In the genomic region with DNA sequence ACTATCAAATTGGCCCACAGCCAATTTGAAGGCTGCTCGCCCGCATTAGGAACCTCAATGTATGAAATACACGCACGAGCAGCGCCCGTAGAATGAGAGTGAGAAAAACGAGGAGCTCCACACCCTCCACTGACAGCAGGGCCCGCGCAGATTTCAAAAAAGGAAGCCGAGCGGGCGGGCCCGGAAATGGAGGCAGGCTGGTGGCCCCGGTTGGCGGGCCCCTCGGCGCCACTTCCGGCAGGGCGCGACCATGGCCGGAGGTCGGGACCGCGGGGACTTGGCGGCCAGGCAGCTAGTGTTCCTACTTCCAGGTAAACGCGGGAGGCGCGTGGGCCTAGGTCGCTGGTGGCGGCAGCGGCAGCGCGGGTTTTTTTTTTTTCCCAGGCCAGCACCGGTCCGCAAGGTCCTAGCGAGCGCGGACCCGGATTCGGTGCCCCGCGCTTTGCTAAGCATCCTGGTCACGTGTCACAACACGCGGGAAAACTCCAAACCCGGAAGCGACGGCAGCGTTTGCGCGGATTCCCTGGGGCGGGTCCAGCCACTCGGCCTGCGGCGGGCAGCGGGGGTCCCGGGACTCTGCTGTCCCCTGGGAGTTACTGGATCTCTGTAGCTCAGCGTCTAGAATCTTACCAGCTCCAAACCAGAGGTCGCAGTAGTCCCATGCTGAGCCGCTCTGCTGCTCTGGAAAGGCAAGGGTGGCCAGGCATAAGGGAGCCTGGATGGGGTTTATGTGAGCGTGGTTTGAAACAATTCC, we compare ENCODE assay signal across 7 mouse cellular contexts. TPM values are rescaled to one million over a fixed set of nuclear protein-coding genes. Genes with fewer than 3 reads are reported as not detected.
DNase-seq lines count a peak whose midpoint lies in the region; ATAC-seq lines count a peak whose summit lies in the region.

No protein-coding gene starts in this region.

- no peaks in the 10 kb centered on the region for H3K9me3 ChIP-seq in embryonic facial prominence, embryonic 10.5 days
- no peaks in the 10 kb centered on the region for H3K9me3 ChIP-seq in limb, embryonic 11.5 days (ENCODE audit: control insufficient read depth, low read length)
- H3K9me3 ChIP-seq in midbrain, embryonic 14.5 days (ENCODE audit: control insufficient read depth, low read length) = no peaks in the 10 kb centered on the region

- under 1% methylated on average over 62 of the region's 62 CpGs for WGBS in embryonic facial prominence, embryonic 10.5 days
- WGBS in limb, embryonic 11.5 days = under 1% methylated on average over 62 of the region's 62 CpGs
- WGBS in midbrain, embryonic 14.5 days = under 1% methylated on average over 62 of the region's 62 CpGs

- peaks cover 43% of the 10 kb centered on the region for H3K4me1 ChIP-seq in embryonic facial prominence, embryonic 10.5 days
- peaks cover 2% of the 10 kb centered on the region; the same call in 1 of the 2 replicates for H3K4me1 ChIP-seq in limb, embryonic 11.5 days (ENCODE audit: control insufficient read depth, insufficient read depth, low read length)
- peaks cover 8% of the 10 kb centered on the region; the same call in 1 of the 2 replicates for H3K4me1 ChIP-seq in midbrain, embryonic 14.5 days (ENCODE audit: control insufficient read depth, insufficient read depth, low read length)

- peak overlapping the region; percentile 96 for H3K27ac ChIP-seq in embryonic facial prominence, embryonic 10.5 days (replicated peaks)
- H3K27ac ChIP-seq in limb, embryonic 11.5 days (replicated peaks; ENCODE audit: low read depth, low read length) = peak overlapping the region; percentile 59; the same call in 1 of the 2 replicates
- peak overlapping the region; percentile 79 for H3K27ac ChIP-seq in midbrain, embryonic 14.5 days (replicated peaks; ENCODE audit: low read depth, low read length)

- ATAC-seq in limb, embryonic 11.5 days (ENCODE audit: insufficient number of reproducible peaks, low FRiP score, low TSS enrichment, low read depth) = peak; percentile 77
- ATAC-seq in midbrain, embryonic 14.5 days (ENCODE audit: low FRiP score, low TSS enrichment) = peak; percentile 87

- peak; percentile 91 for DNase-seq in adrenal gland, postnatal 10 days
- DNase-seq in embryonic facial prominence, embryonic 10.5 days (ENCODE audit: low spot score) = peak; percentile 90
- peak; percentile 99 for DNase-seq in heart, adult 11 months
- peak; percentile 89 for DNase-seq in kidney, adult 18-20 months
- peak; percentile 92 for DNase-seq in limb, embryonic 11.5 days (ENCODE audit: low spot score)
- DNase-seq in midbrain, embryonic 14.5 days = peak; percentile 92
- DNase-seq in spleen, adult 18-20 months = peak; percentile 67 to 81

- no peaks in the 10 kb centered on the region for H3K27me3 ChIP-seq in embryonic facial prominence, embryonic 10.5 days (replicated peaks; ENCODE audit: low read depth, poor library complexity, severe bottlenecking)
- H3K27me3 ChIP-seq in limb, embryonic 11.5 days (ENCODE audit: control insufficient read depth, insufficient read depth, low read length) = no peaks in the 10 kb centered on the region
- H3K27me3 ChIP-seq in midbrain, embryonic 14.5 days (ENCODE audit: control insufficient read depth, insufficient read depth, low read length) = no peaks in the 10 kb centered on the region

- peak overlapping the region; percentile 77 for H3K4me3 ChIP-seq in embryonic facial prominence, embryonic 10.5 days
- peak overlapping the region; percentile 67 for H3K4me3 ChIP-seq in limb, embryonic 11.5 days (ENCODE audit: low read depth, low read length)
- H3K4me3 ChIP-seq in midbrain, embryonic 14.5 days (replicated peaks; ENCODE audit: low read depth, low read length) = peak overlapping the region; percentile 76

- H3K36me3 ChIP-seq in embryonic facial prominence, embryonic 10.5 days (replicated peaks) = no peaks in the 10 kb centered on the region; the same call in 1 of the 2 replicates
- H3K36me3 ChIP-seq in limb, embryonic 11.5 days (ENCODE audit: control insufficient read depth, insufficient read depth, low read length) = no peaks in the 10 kb centered on the region
- H3K36me3 ChIP-seq in midbrain, embryonic 14.5 days (ENCODE audit: control insufficient read depth, insufficient read depth, low read length) = no peaks in the 10 kb centered on the region

- peak overlapping the region; percentile 69 for H3K4me2 ChIP-seq in limb, embryonic 11.5 days (ENCODE audit: low read depth, severe bottlenecking)
- H3K4me2 ChIP-seq in midbrain, embryonic 14.5 days (ENCODE audit: low read length) = peak overlapping the region; percentile 76

- peak overlapping the region; percentile 83 for H3K9ac ChIP-seq in limb, embryonic 11.5 days (ENCODE audit: low read length)
- peak overlapping the region; percentile 66 for H3K9ac ChIP-seq in midbrain, embryonic 14.5 days (replicated peaks; ENCODE audit: low read length)

RNA-seq across cellular contexts. Expression of a gene that starts 39.2 kb away (rescaled TPM):
- under 1 TPM; 0.21 to 0.30 TPM for total RNA-seq in adrenal gland, postnatal 10 days (2021)
- polyA plus RNA-seq in embryonic facial prominence, embryonic 10.5 days (2016; fragmentation: Nextera tagmentation; extraction: Ambion mirVana) = 3.0 and 3.9 TPM in 2 replicates
- 0.85 and 0.88 TPM in 2 replicates for polyA plus RNA-seq in limb, embryonic 11.5 days (2014; fragmentation: Nextera tagmentation; extraction: Ambion mirVana)
- 11.8 and 13.7 TPM in 2 replicates for polyA plus RNA-seq in midbrain, embryonic 14.5 days (2014; fragmentation: Nextera tagmentation; extraction: Ambion mirVana)

RNA-seq across cellular contexts. Expression of a gene that starts 39.7 kb away (rescaled TPM):
- total RNA-seq in adrenal gland, postnatal 10 days (2021) = 10 to 100 TPM; 18.4 to 21.9 TPM
- polyA plus RNA-seq in embryonic facial prominence, embryonic 10.5 days (2016; fragmentation: Nextera tagmentation; extraction: Ambion mirVana) = 54.5 and 62.4 TPM in 2 replicates
- 59.0 and 61.1 TPM in 2 replicates for polyA plus RNA-seq in limb, embryonic 11.5 days (2014; fragmentation: Nextera tagmentation; extraction: Ambion mirVana)
- 38.5 and 38.6 TPM in 2 replicates for polyA plus RNA-seq in midbrain, embryonic 14.5 days (2014; fragmentation: Nextera tagmentation; extraction: Ambion mirVana)

Comparison
In these comparisons a context has a peak if more than half of its experiments do, and no peak if none do; other contexts are left out.
1. Peak in every context shown above with its lines: DNase-seq, ATAC-seq, H3K4me3 ChIP-seq and H3K27ac ChIP-seq.